Mouse (Mus musculus) kidney, postnatal 36 days (tissue): ENCODE measurements around the gene Ttc30b.
"Not testable (repeated sequence)": the region's sequence is repeated elsewhere in the genome, so short reads cannot be mapped to it uniquely, and the experiment has no call there.

Experiments
- DNase-seq, 2 experiments: peaks; one replicate each; pipeline ENCODE4 v3.0.0; 2021 to 2022; ENCODE audit warnings: mixed read lengths in 2 of 2

Ttc30b gene

DNA sequence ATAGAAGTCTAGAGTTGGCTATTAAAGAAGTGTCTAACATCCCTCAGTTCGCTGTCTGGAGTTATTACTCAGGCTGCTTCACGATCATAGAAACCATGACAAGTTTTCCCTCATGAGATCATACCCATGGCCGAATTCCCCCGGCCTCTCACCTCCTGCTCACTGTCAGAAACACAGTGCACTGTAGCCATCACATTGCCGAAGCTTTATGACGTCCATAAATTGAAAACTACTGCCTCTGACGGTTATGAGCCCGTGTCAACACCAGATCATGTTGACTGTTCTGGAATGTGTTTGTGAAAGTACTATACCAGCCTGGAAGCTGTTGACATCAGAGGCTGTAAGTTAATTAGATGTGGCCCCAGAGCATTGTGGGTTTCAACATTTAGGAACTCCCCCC is 12.3 kb upstream of the Ttc30b start:
- no peak for DNase-seq

DNA sequence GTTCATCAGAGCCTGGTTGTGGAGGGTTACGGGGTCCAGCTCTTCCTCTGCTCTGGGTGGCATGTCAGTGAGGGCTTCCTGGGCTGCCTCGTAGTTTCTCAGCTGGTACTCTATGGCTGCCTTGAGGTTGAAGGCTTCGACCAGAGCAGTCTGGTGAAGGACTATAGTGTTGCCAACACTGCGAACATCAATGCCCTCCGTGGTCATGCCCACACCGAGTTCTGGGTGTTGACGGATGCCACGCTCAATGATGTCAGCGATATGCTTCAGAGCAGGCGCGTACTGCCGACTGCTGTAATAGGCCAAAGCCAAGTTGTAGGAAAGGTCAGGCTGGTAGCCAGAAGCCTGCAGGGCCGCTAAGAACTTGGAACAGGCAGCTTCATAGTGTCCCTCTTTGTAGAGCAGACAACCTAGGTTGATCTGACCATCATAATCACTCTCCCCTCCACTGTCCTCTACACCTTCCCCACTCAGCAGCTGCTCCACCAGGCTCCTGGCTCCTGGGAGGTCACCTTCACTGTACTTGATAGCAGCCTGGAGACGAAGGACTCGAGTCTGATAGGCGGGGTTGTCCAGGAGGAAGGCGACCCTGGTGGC is 767 bp downstream of the Ttc30b start:
- not testable (repeated sequence) for DNase-seq

DNA sequence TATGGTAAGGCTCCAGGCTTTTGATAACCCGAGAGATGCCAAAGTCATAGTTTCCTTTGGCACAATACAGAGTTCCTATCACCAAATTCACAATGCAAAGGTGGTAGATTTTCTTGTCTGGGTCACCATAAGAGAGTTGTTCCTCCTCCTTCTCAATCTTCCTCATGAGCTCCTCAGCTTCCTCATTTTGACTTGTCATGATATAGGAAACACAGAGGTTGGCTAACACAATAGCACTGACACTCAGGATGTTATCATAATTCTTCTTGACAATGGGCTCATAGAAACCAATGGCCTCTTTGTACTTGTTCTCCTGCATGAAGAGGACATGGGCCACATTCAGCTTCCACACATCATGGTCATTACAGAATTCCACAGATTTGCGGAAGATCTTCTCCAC is 1.7 kb downstream of the Ttc30b start:
- DNase-seq: not testable (repeated sequence)

DNA sequence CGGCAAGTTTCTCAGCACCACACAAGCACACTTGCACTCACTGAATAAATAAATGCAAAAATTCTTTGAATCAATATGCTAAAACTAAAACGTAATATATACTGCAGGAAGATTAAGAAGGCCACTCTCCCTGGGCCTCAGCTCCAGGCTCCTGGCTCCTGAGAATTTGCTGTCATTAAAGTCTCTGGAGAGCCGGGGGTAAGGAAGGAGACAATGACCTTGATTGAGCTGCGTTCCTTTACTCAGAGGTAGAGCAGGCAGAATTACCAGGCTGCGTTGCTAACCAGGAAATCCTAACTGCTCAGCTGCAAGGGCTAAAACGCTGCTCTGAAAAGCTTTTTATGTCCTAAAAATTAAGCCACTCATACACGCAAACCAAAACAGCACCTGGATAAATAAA is 4.8 kb downstream of the Ttc30b start:
- no peak for DNase-seq

DNA sequence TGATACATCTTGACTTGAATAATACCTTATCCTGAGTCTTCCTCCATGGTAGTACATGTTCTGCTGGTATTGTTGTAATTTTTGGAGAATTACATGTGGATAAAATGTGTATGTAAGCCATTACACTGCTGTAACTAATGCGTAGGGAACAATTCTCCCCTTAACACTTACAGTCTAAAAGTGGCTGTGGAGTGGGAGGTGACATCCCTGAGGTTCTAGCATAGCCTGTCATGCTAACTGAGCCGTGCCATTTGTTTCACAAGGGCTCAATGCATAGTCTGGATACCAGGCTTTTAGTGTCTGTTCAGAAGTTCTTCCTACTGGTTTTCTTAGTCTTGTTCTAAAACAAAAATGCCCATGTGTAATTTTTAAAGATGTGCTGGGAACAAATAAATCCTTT is 7.4 kb downstream of the Ttc30b start:
- DNase-seq: no peak

DNA sequence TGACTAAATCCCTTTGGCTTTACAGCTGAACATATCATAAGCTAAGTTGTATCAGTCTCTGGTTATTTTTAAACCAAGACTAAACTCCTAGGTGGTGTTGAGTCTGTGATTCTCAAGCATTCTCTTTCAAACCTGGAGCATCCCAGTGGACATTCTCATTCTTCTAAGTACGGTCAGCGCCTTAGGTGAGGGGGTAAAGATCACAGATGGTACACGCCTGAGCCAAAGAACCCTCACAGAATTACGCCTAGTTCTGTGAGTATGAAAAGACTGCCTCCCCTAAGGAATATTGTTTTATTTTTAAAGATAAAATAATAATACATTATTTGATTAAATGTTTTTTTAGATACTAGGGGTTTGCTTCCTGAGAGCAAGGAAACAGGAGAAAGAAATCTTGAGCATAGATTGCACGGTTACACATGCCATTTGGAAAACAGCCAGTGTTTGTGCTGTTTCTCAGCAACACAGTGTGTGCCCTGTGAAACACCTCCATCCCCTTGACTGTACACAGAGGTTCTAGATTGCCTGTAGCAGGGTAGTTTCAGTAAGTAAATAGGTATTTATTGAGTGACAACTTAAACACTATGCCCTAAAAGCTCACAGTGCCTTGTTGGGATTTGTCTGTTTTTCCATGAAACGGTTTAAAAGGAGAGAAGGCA is 8.5 kb downstream of the Ttc30b start:
- DNase-seq: no peak

DNA sequence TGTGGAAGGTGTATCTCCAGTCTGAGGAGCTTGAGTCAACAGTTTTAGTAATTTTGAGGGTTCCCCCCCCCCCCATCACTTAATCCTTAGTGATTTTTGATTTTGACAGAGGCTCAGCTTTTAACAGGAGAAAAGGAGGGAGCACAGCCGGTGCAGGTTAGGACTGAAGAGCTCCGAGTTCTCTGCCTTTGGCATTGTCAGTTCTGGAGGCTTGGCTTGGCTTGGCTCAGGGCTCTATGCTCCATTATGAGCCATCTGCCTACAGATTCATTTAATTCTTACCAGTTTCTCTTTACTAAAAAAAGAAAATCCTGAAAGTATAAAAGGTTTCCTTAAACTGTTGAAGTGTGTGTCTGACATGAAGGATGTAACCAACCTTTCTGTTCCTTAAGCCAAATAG is 9.2 kb downstream of the Ttc30b start:
- DNase-seq: no peak

DNA sequence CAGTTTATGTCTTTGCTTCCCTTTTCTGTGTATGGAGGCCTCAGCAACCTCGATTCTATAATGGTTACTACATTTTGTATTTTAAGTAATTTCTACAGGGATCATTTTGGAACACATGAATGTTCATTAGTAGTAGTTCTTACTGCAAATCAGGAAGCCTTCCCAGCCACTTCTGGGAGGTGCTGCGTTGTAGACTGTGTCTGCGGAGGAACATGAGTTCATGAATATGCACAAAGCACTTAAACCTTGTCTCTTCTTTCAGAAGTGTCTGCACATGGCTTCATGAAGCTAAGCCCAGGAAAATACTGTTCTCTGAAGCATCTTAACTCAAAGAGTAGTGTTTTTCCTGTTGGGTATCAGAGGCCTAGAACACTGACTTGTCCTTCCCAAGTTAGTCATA is 10.4 kb downstream of the Ttc30b start:
- no peak for DNase-seq

DNA sequence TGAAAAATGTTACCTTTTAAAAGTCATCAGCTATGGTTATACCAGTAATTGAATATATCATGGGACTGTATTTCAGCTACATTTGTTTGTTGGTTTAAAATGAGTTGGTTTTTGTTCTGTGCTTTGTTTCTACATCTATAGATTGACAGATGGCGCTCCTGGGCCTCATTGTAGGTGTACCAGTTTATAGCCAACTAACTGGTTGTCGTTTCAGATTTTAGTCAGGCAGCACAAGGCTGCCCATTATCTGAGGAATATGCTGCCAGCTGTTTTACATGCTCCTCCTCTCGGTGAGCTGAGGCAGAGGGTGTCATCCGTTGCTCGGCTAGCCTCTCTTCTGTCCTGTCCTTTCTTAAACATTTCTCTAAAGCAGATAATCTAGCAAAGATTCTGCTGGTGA is 12.3 kb downstream of the Ttc30b start:
- no peak for DNase-seq

DNA sequence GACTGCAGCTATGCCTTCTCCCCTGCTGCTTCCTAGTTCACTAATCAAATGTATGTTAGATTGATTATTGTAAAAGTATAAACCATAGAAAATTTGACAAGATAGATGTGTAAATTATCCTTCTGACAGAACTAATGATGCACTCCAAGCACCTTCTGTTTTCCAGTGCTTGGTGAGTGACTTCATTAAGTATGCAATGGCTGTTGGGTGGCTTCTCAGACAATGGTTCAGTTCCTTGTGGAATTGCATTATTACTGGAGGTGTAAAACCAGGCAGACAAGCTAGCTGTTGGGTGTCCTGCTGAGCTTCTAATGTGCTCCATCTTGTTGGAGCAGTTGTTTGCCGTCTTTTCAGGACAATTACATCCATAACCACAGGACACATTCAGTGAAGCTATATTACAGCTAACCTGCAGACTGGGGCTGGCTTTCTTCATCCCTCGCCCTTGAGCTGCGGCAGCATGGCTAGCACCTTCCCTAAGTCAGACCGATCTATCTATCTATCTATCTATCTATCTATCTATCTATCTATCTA is 14.5 kb downstream of the Ttc30b start:
- DNase-seq: no peak

DNA sequence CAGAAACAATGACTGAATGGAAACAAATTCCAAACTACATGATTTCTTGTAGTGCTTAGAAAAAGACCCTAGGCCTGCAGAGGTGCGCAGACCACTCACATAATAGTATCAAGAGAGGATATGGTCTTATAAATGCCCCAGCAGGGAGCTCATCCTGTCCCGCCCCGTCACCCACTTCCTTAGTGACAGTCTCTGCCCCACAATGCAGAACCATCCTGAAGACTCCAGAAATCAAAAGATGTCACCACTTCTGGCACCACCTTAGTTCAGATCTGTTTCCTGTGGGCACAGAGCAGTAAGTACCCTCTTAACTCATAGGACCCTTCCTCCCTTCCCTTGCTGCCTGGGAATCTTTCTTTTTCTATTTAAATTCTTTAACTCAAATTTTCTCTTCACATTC is 23.3 kb downstream of the Ttc30b start:
- no peak for DNase-seq

DNA sequence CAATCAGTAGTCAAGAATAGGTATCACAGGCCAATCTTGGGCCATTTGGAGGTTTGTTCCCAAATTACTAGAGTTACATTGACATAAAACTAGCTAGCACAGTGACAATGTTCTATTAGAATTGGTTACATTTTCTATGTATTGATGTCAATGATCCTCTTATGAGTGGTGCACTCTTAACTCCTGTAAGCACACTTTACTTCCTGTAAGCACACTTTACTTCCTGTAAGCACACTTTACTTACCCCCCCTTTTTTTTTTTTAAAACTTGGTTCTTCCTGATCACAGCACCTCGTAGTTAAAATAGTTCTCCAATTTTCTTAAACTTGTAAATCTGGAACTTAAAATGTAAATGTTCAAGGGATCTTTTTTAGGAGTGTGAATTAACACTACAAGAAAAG is 31.2 kb downstream of the Ttc30b start:
- DNase-seq: no peak

DNA sequence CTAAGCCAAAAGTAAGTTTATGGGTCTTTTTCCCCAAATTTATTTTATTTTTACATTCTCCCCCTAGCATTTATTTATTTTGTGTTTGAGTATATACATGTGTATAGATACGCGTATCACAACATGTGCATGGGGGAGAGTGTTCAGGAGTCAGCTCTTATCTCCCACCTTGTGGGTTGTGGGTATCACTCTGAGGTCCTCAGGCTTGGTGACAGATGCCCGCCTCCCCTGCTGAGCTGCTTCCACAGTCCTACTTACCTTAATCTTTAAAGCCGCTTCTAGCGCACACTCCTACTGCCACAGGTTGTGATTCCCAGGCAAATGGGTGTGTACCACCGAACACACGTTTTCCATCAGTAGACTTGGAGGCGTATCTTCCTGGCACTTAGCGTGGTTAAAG is 36.5 kb downstream of the Ttc30b start:
- DNase-seq: no peak

DNA sequence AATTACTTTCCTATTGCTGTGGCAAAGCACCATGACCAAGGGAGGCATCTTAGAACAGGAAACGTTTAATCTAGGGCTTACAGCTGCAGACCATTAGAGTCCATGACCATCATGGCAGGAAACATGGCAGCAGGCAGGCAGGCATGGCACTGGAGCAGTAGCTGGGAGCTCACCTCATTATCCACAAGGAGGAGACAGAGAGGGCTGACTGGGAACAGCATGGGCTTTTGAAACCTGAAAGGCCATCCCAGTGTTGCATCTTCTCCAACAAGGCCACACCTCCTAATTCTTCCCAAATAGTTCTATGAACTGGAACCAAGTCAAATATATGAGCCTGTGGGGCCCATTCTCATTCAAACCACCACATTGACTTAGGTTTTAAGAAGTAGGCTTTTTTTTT is 38.1 kb downstream of the Ttc30b start:
- DNase-seq: no peak

DNA sequence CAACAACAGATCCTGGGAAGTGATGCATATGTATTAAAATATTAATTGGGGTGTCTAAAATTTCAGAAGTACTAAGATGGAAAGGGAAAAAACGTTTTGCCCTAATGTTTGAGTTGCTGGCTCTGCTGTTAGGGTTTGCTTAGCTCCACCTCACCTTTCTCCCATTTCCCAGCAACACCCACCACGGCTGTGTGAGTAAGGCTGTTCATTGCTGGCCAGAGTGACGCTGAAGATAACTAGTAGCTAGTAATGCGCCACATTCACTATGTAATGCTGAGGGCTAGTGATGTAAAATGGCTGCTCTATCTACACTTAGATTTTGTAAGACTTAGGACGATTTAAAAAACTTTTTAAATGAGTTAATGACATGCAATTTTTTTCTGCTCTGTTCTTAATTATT is 42.7 kb downstream of the Ttc30b start:
- no peak for DNase-seq

DNA sequence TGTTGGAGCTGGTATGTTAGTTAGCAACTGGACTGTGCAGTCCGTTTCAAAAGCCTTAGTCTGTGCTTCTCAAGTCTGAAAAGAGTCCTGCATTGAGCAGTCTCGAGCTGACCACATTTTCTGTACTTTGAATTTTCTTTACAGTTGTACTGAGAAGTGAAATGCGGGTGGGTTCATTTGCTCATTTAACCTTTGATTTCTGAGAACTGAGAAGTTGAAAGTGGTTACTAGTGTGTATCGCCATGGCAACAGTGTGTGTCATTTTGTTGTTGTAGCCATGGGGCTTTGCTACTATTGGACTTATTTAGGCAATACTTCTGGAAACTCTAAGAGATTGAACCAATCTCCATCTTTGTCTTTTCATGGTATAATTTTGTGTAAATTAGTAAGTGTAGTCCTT is 46.4 kb downstream of the Ttc30b start:
- no peak for DNase-seq
